Mouse (Mus musculus): ENCODE measurements around the gene Tkfc.

Gene Tkfc

GRCm38 (mm10) chr19:10605293-10605900 is at the start of gene Tkfc, which contains the start of gene Ddb1:
TSS of gene Tkfc (minus strand) at chr19:10605654.
TSS of gene Ddb1 (plus strand) at chr19:10605327.
- peak; percentile 99 for DNase-seq (ENCODE audit: low spot score)

- DNase-seq (ENCODE audit: low spot score) = no peak
Measured at GRCm38 (mm10) chr19:10648156-10648555, 42.7 kb upstream of the Tkfc start.

- no peak for DNase-seq (ENCODE audit: low spot score)
Measured at GRCm38 (mm10) chr19:10645616-10646015, 40.2 kb upstream of the Tkfc start.

- DNase-seq (ENCODE audit: low spot score) = no peak
Measured at GRCm38 (mm10) chr19:10640589-10641378, 35.3 kb upstream of the Tkfc start.

- no peak for DNase-seq (ENCODE audit: low spot score)
Measured at GRCm38 (mm10) chr19:10640080-10640479, 34.6 kb upstream of the Tkfc start.

GRCm38 (mm10) chr19:10637840-10638239 is 32.4 kb upstream of the Tkfc start:
- no peak for DNase-seq (ENCODE audit: low spot score)

- peak; percentile 72 for DNase-seq (ENCODE audit: low spot score)
Measured at GRCm38 (mm10) chr19:10634872-10635318, 29.4 kb upstream of the Tkfc start.

- peak; percentile 77 for DNase-seq (ENCODE audit: low spot score)
Measured at GRCm38 (mm10) chr19:10634106-10634871, 28.8 kb upstream of the Tkfc start, which contains the start of gene Vwce. TSS of gene Vwce (plus strand) at chr19:10634213.

GRCm38 (mm10) chr19:10608573-10609240 is 3.3 kb upstream of the Tkfc start:
- no peak for DNase-seq (ENCODE audit: low spot score)

GRCm38 (mm10) chr19:10605901-10606622 is 608 bp upstream of the Tkfc start:
- DNase-seq (ENCODE audit: low spot score) = peak; percentile 52

- DNase-seq (ENCODE audit: low spot score) = no peak
Measured at GRCm38 (mm10) chr19:10604534-10604933, 920 bp downstream of the Tkfc start.

- no peak for DNase-seq (ENCODE audit: low spot score)
Measured at GRCm38 (mm10) chr19:10603660-10604523, 1.6 kb downstream of the Tkfc start.

- peak; percentile 96 for DNase-seq (ENCODE audit: low spot score)
Measured at GRCm38 (mm10) chr19:10602787-10603186, 2.7 kb downstream of the Tkfc start.

GRCm38 (mm10) chr19:10602247-10602769 is 3.1 kb downstream of the Tkfc start:
- no peak for DNase-seq (ENCODE audit: low spot score)

- no peak for DNase-seq (ENCODE audit: low spot score)
Measured at GRCm38 (mm10) chr19:10599648-10600047, 5.8 kb downstream of the Tkfc start.

- DNase-seq (ENCODE audit: low spot score) = no peak
Measured at GRCm38 (mm10) chr19:10598188-10598587, 7.3 kb downstream of the Tkfc start.

GRCm38 (mm10) chr19:10591659-10592377 is 13.6 kb downstream of the Tkfc start:
- DNase-seq (ENCODE audit: low spot score) = no peak

- DNase-seq (ENCODE audit: low spot score) = no peak
Measured at GRCm38 (mm10) chr19:10590301-10590700, 15.2 kb downstream of the Tkfc start.

GRCm38 (mm10) chr19:10589127-10589857 is 16.2 kb downstream of the Tkfc start:
- no peak for DNase-seq (ENCODE audit: low spot score)

All from embryo, embryonic 10 days (tissue).